Mouse (Mus musculus) hindbrain, embryonic 16.5 days (tissue): ENCODE measurements around the gene Wbp11. TPM values are rescaled to one million over a fixed set of nuclear protein-coding genes. Genes with fewer than 3 reads are reported as not detected.
A peak's percentile ranks its signal among the peaks of the same experiment; 100 is the strongest.

Experiments
- ATAC-seq: fragments of 200-750 bp; cut with Nextera tagmentation; 2 replicates; pipeline ENCODE4 v1.8.0; 2017; ENCODE audit warnings: moderate TSS enrichment, moderate library complexity
- H3K27ac ChIP-seq: fragments of 300-500 bp; sonication (generic); 2 replicates; pipeline ENCODE4 v1.5.1; 2014; ENCODE audit warnings: low read depth, mild to moderate bottlenecking, control low read depth, low read length, moderate library complexity
- H3K27me3 ChIP-seq: fragments of 300-500 bp; sonication (generic); replicated peaks from 2 replicates; pipeline ENCODE4 v1.6.1; 2014; ENCODE audit warnings: low read length; ENCODE audit not compliant: control insufficient read depth, insufficient read depth
- H3K36me3 ChIP-seq: fragments of 300-500 bp; sonication (generic); 2 replicates; pipeline ENCODE4 v1.6.1; 2014; ENCODE audit warnings: mild to moderate bottlenecking, low read length, moderate library complexity, mixed read lengths; ENCODE audit not compliant: control insufficient read depth, insufficient read depth
- H3K4me1 ChIP-seq: fragments of 300-500 bp; sonication (generic); 2 replicates; pipeline ENCODE4 v1.6.1; 2014; ENCODE audit warnings: low read depth, low read length; ENCODE audit not compliant: control insufficient read depth, insufficient read depth
- H3K4me2 ChIP-seq: fragments of 300-500 bp; sonication (generic); 2 replicates; pipeline ENCODE4 v1.6.1; 2014; ENCODE audit warnings: mild to moderate bottlenecking, low read length, control low read depth, moderate library complexity
- H3K4me3 ChIP-seq: fragments of 300-500 bp; sonication (generic); 2 replicates; pipeline ENCODE4 v1.5.1; 2014; ENCODE audit warnings: mild to moderate bottlenecking, low read length, control low read depth, moderate library complexity
- H3K9ac ChIP-seq: fragments of 300-500 bp; sonication (generic); 2 replicates; pipeline ENCODE4 v1.6.1; 2014; ENCODE audit warnings: low read depth, mild to moderate bottlenecking, control low read depth, low read length, moderate library complexity
- H3K9me3 ChIP-seq: fragments of 300-500 bp; sonication (generic); 2 replicates; pipeline ENCODE4 v1.6.1; 2014; ENCODE audit warnings: mild to moderate bottlenecking, low read length, moderate library complexity; ENCODE audit not compliant: control insufficient read depth
- WGBS: fragments of 180-500 bp; shearing (Covaris S2); extraction: QIAGEN DNeasy Blood & Tissue Kit; methylation state at CpG from one replicate; pipeline ENCODE4 v1.1.7; 2014; 5-methylcytosine and 5-hydroxymethylcytosine counted together
- polyA plus RNA-seq: library from polyadenylated mRNA; unstranded; fragments of >200 nt; fragmentation: Nextera tagmentation; extraction: Ambion mirVana; gene quantifications from 2 replicates; pipeline ENCODE4 v1.2.1, GENCODE M21; 2015

The Wbp11 gene
- polyA plus RNA-seq, 1 experiment from 2014 or later: 65.6 TPM

GRCm38 (mm10) chr6:136809077-136809476, 19.0 kb downstream of the Wbp11 start:
- no peak overlapping the region for H3K27ac ChIP-seq
- peak overlapping the region; percentile 83 for H3K4me3 ChIP-seq
- WGBS: 45% methylated on average over 14 of the region's 14 CpGs
- H3K9ac ChIP-seq: peak overlapping the region; percentile 79
- ATAC-seq: no peak
- H3K9me3 ChIP-seq: no peaks in the 10 kb centered on the region
- H3K27me3 ChIP-seq: no peaks in the 10 kb centered on the region
- H3K4me1 ChIP-seq: peaks cover 19% of the 10 kb centered on the region
- peaks cover 15% of the 10 kb centered on the region for H3K36me3 ChIP-seq
- peak overlapping the region; percentile 99 for H3K4me2 ChIP-seq

- Histone ChIP-seq H3K4me2 (peak overlapping the region; percentile 99), H3K4me3 (peak overlapping the region; percentile 83), H3K9ac (peak overlapping the region; percentile 79), H3K4me1 (peaks cover 19% of the 10 kb centered on the region), H3K9me3 (no peaks in the 10 kb centered on the region), H3K36me3 (peaks cover 12% of the 10 kb centered on the region; the same call in 1 of the 2 replicates), H3K27me3 (no peaks in the 10 kb centered on the region), H3K27ac (no peak overlapping the region)
- ATAC-seq: peak; percentile 3
- WGBS: under 1% methylated on average over 28 of the region's 28 CpGs
Observed at GRCm38 (mm10) chr6:136808631-136809046, 19.4 kb downstream of the Wbp11 start.

- Histone ChIP-seq H3K4me2 (peak within 1 kb of the TSS; percentile 99), H3K36me3 (peaks cover 7% of the 10 kb centered on the region; the same call in 1 of the 2 replicates), H3K9ac (peak within 1 kb of the TSS; percentile 79), H3K9me3 (no peaks in the 10 kb centered on the region), H3K27me3 (no peaks in the 10 kb centered on the region), H3K27ac (peak within 1 kb of the TSS; percentile 76), H3K4me3 (peak within 1 kb of the TSS; percentile 83), H3K4me1 (peaks cover 24% of the 10 kb centered on the region)
- WGBS: 0% methylated on average over 34 of the region's 34 CpGs
- ATAC-seq: peak; percentile 90
Observed at GRCm38 (mm10) chr6:136808014-136808417, 20.0 kb downstream of the Wbp11 start, which contains the start of gene H2afj. TSS of gene H2afj (plus strand) at chr6:136808244.

- peaks cover 26% of the 10 kb centered on the region for H3K4me1 ChIP-seq
- H3K4me3 ChIP-seq: peak overlapping the region; percentile 83
- ATAC-seq: peak; percentile 1; the same call in 1 of the 2 replicates
- no peaks in the 10 kb centered on the region for H3K9me3 ChIP-seq
- peak overlapping the region; percentile 56 for H3K9ac ChIP-seq
- H3K4me2 ChIP-seq: peak overlapping the region; percentile 82
- 26% methylated on average over 18 of the region's 18 CpGs for WGBS
- peak overlapping the region; percentile 76 for H3K27ac ChIP-seq
- no peaks in the 10 kb centered on the region for H3K27me3 ChIP-seq
- H3K36me3 ChIP-seq: 0 out of 2 replicates have a peak, but pooled peaks cover 5% of the 10 kb centered on the region
Observed at GRCm38 (mm10) chr6:136807395-136808013, 20.5 kb downstream of the Wbp11 start.

- Histone ChIP-seq H3K36me3 (0 out of 2 replicates have a peak, but pooled peaks cover 2% of the 10 kb centered on the region), H3K27ac (no peak overlapping the region), H3K9ac (no peak overlapping the region), H3K4me1 (peaks cover 26% of the 10 kb centered on the region), H3K4me3 (no peak overlapping the region), H3K9me3 (no peaks in the 10 kb centered on the region), H3K4me2 (no peak overlapping the region), H3K27me3 (no peaks in the 10 kb centered on the region)
- no peak for ATAC-seq
- 67% methylated on average over 5 of the region's 5 CpGs for WGBS
Observed at GRCm38 (mm10) chr6:136806819-136807218, 21.2 kb downstream of the Wbp11 start.

GRCm38 (mm10) chr6:136805409-136805775, 22.6 kb downstream of the Wbp11 start:
- Histone ChIP-seq H3K4me2 (no peak overlapping the region), H3K9ac (no peak overlapping the region), H3K27ac (no peak overlapping the region), H3K9me3 (no peaks in the 10 kb centered on the region), H3K4me1 (peaks cover 26% of the 10 kb centered on the region), H3K27me3 (no peaks in the 10 kb centered on the region), H3K4me3 (no peak overlapping the region), H3K36me3 (no peaks in the 10 kb centered on the region)
- ATAC-seq: no peak
- 88% methylated on average over 1 of the region's 1 CpGs for WGBS

GRCm38 (mm10) chr6:136804705-136805408, 23.2 kb downstream of the Wbp11 start:
- Histone ChIP-seq H3K27me3 (no peaks in the 10 kb centered on the region), H3K36me3 (no peaks in the 10 kb centered on the region), H3K4me3 (peak overlapping the region; percentile 74), H3K9ac (no peak overlapping the region), H3K4me1 (peaks cover 25% of the 10 kb centered on the region), H3K4me2 (peak overlapping the region; percentile 91), H3K9me3 (no peaks in the 10 kb centered on the region), H3K27ac (peak overlapping the region; percentile 100)
- ATAC-seq: no peak
- WGBS: 33% methylated on average over 9 of the region's 9 CpGs

- H3K9ac ChIP-seq: peak within 1 kb of the TSS; percentile 92
- WGBS: 0% methylated on average over 50 of the region's 50 CpGs
- ATAC-seq: peak; percentile 74
Observed at GRCm38 (mm10) chr6:136803739-136804633, 24.0 kb downstream of the Wbp11 start, which contains the start of gene Hist4h4. TSS of gene Hist4h4 (minus strand) at chr6:136804415.

More at GRCm38 (mm10) chr6:136803739-136804633, 24.0 kb downstream of the Wbp11 start, which contains the start of gene Hist4h4:
- Histone ChIP-seq H3K27ac (peak within 1 kb of the TSS; percentile 100), H3K9me3 (no peaks in the 10 kb centered on the region), H3K36me3 (no peaks in the 10 kb centered on the region), H3K27me3 (no peaks in the 10 kb centered on the region), H3K4me1 (peaks cover 19% of the 10 kb centered on the region), H3K4me3 (peak within 1 kb of the TSS; percentile 74), H3K4me2 (peak within 1 kb of the TSS; percentile 91)
